Mouse (Mus musculus) mouse trophoblast stem cell (cell line): ENCODE results near the gene Il1rl1.

Experiments
- in situ Hi-C, 2 experiments: fragments of 300-500 bp; cut with MseI, MboI; formaldehyde crosslinking; loops; 2 replicates in 1 of 2; 3 replicates in 1 of 2; pipeline ENCODE4 v1.15.1; 2025

Il1rl1 gene

GRCm38 (mm10) chr1:40428910-40429675, at the start of gene Il1rl1:
Gene Il1rl1, plus strand, starts transcription at chr1:40429570.
- in situ Hi-C loops: no loop called here

- in situ Hi-C loops: loop anchor here (5.0 kb wide), 1 partner anchor 162 kb away; no protein-coding TSS in a partner anchor
Measured at GRCm38 (mm10) chr1:40380111-40380510, 49.3 kb upstream of the Il1rl1 start.

- in situ Hi-C loops: loop anchor here (5.0 kb wide), 1 partner anchor 161 kb away; no protein-coding TSS in a partner anchor
Measured at GRCm38 (mm10) chr1:40380990-40381389, 48.4 kb upstream of the Il1rl1 start.

GRCm38 (mm10) chr1:40382841-40383240, 46.5 kb upstream of the Il1rl1 start:
- in situ Hi-C loops: loop anchor here (5.0 kb wide), 1 partner anchor 159 kb away; no protein-coding TSS in a partner anchor

GRCm38 (mm10) chr1:40384931-40385545, 44.3 kb upstream of the Il1rl1 start:
- in situ Hi-C loops: loop anchor here (5.0 kb wide), 1 partner anchor 157 kb away; no protein-coding TSS in a partner anchor

- in situ Hi-C loops: no loop called here
Measured at GRCm38 (mm10) chr1:40391374-40391773, 38.0 kb upstream of the Il1rl1 start.

GRCm38 (mm10) chr1:40392535-40392934, 36.8 kb upstream of the Il1rl1 start:
- in situ Hi-C loops: no loop called here

GRCm38 (mm10) chr1:40393214-40393613, 36.2 kb upstream of the Il1rl1 start:
- in situ Hi-C loops: no loop called here

- in situ Hi-C loops: no loop called here
Measured at GRCm38 (mm10) chr1:40399639-40400038, 29.7 kb upstream of the Il1rl1 start.

GRCm38 (mm10) chr1:40404682-40405081, 24.7 kb upstream of the Il1rl1 start:
- in situ Hi-C loops: no loop called here

- in situ Hi-C loops: no loop called here
Measured at GRCm38 (mm10) chr1:40409882-40410281, 19.5 kb upstream of the Il1rl1 start.

GRCm38 (mm10) chr1:40413039-40413438, 16.3 kb upstream of the Il1rl1 start:
- in situ Hi-C loops: no loop called here

- in situ Hi-C loops: no loop called here
Measured at GRCm38 (mm10) chr1:40414276-40414675, 15.1 kb upstream of the Il1rl1 start.

- in situ Hi-C loops: no loop called here
Measured at GRCm38 (mm10) chr1:40414863-40415656, 14.3 kb upstream of the Il1rl1 start.

- in situ Hi-C loops: no loop called here
Measured at GRCm38 (mm10) chr1:40417034-40417433, 12.3 kb upstream of the Il1rl1 start.

GRCm38 (mm10) chr1:40418512-40418911, 10.9 kb upstream of the Il1rl1 start:
- in situ Hi-C loops: no loop called here

GRCm38 (mm10) chr1:40423892-40424291, 5.5 kb upstream of the Il1rl1 start:
- in situ Hi-C loops: no loop called here

- in situ Hi-C loops: no loop called here
Measured at GRCm38 (mm10) chr1:40427270-40427669, 2.1 kb upstream of the Il1rl1 start.

- in situ Hi-C loops: no loop called here
Measured at GRCm38 (mm10) chr1:40427901-40428300, 1.5 kb upstream of the Il1rl1 start.

- in situ Hi-C loops: no loop called here
Measured at GRCm38 (mm10) chr1:40430143-40430834, 919 bp downstream of the Il1rl1 start.

GRCm38 (mm10) chr1:40432169-40432568, 2.8 kb downstream of the Il1rl1 start:
- in situ Hi-C loops: no loop called here
